Mouse (Mus musculus): Measurements from ENCODE around the gene Ppdpf. TPM values are rescaled to one million over a fixed set of nuclear protein-coding genes. Genes with fewer than 3 reads are reported as not detected.
"Not testable (repeated sequence)": the region's sequence is repeated elsewhere in the genome, so short reads cannot be mapped to it uniquely, and the experiment has no call there.

Ppdpf gene
- total and polyA plus RNA-seq, 2 experiments from 2014 or later, result 300 to 347 TPM

DNA sequence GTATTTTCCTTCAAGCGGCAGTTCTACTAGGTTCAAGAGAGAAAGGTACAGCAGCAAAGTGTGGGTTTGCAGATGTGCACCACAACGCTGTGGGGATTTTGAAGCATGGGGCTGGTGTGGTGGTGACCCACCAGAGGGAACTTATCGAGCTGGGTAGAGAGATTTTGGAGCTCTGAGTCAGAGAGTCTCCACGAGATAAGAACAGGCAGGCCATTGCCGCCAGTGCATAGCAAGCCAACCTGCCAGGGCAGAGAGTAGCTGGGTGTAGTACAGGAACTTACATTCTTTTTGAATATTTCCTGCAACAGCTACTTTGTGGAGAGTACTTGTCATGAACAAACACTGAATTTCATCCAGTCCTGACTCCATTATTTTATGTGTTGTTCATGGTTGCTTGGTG is 8.6 kb upstream of the Ppdpf start:
- H3K36me3 ChIP-seq (ENCODE audit: insufficient read depth, low read length), result no peaks in the 10 kb centered on the region
- H3K4me1 ChIP-seq (ENCODE audit: insufficient read depth, low read length), result no peaks in the 10 kb centered on the region
- H3K27me3 ChIP-seq (ENCODE audit: insufficient read depth, low read length), result no peaks in the 10 kb centered on the region
- H3K4me3 ChIP-seq (ENCODE audit: low read length), result no peak overlapping the region
- DNase-seq (ENCODE audit: low spot score) (no peak), ATAC-seq (no peak)
- no peak overlapping the region for H3K9ac ChIP-seq (replicated peaks; ENCODE audit: low read length)
- no peak for TF ChIP-seq CTCF (IDR thresholded peaks at IDR 0.05; ENCODE audit: low read depth)
- H3K9me3 ChIP-seq (ENCODE audit: low read length), result no peaks in the 10 kb centered on the region
- H3K27ac ChIP-seq, result no peak overlapping the region
- 89% methylated on average over 5 of the region's 5 CpGs for WGBS
- H3K4me2 ChIP-seq (ENCODE audit: low read depth, low read length), result no peak overlapping the region

DNA sequence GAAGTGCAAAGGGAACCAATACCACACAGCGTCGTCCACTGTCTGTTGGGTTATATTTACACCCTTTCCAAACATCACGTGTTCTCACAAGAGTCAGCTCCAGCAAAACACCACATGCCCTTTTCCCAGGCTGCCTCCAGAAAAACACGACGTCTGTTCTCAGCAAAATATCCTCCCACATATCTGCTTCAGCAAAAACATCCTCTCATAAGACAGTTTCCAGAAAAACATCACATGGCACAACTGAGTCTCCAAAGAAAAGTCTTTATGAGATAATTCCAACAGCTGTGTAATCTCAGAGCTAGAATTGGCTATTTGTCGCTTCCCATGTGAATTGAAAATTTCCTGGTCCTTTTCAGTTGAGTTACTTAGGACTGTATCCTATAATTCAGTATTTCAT is 6.1 kb upstream of the Ppdpf start:
- Histone ChIP-seq H3K27me3 (ENCODE audit: insufficient read depth, low read length) (no peaks in the 10 kb centered on the region), H3K4me3 (ENCODE audit: low read length) (no peak overlapping the region), H3K27ac (no peak overlapping the region), H3K36me3 (ENCODE audit: insufficient read depth, low read length) (no peaks in the 10 kb centered on the region), H3K4me2 (ENCODE audit: low read depth, low read length) (no peak overlapping the region), H3K4me1 (ENCODE audit: insufficient read depth, low read length) (no peaks in the 10 kb centered on the region), H3K9me3 (ENCODE audit: low read length) (no peaks in the 10 kb centered on the region), H3K9ac (replicated peaks; ENCODE audit: low read length) (no peak overlapping the region)
- TF ChIP-seq CTCF (IDR thresholded peaks at IDR 0.05; ENCODE audit: low read depth), result no peak
- ATAC-seq, result no peak
- WGBS, result 83% methylated on average over 6 of the region's 6 CpGs
- no peak for DNase-seq (ENCODE audit: low spot score)

DNA sequence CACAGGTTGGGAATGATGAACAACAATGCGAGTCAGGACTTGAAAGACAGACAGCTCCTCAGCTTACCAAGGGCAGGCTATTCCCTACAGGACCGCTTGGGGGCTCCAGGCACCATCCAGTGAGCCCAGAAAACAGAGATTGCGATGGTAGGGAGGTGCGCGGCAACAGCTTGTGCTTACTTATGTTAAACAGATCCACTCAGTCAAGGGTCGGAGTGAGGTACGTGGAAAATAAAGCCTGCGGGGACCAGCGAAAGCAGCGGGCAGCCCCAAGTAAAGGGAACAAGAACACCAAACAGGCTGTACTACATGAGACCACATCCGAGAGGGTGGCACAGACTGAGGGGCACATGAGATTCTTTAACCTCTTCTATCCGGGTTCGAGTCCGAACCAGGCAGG is 412 bp upstream of the Ppdpf start:
- no peaks in the 10 kb centered on the region for H3K9me3 ChIP-seq (ENCODE audit: low read length)

DNA sequence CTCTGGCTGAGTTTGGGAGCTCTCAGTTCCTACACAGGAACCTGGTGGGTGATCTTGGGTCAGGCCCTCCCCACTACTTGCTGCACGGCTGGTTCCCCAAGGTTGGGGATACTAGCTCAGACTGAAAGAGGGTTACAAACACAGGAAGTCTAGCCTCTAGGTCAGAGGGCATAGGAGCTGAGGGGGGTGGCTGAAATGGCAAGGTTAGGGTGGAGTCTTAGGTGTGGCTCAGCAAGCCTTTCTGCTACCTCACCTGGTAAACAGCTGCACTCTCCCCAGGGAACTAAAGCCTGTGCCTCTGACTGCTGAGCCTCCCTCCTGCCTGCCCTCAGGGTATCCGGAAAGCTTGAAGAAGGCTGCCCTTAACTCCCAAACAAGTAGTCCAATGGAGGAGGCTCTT is 1.6 kb downstream of the Ppdpf start:
- 67% methylated on average over 2 of the region's 2 CpGs for WGBS
- TF ChIP-seq CTCF (IDR thresholded peaks at IDR 0.05; ENCODE audit: low read depth), result no peak
- Histone ChIP-seq H3K27me3 (ENCODE audit: insufficient read depth, low read length) (no peaks in the 10 kb centered on the region), H3K9me3 (ENCODE audit: low read length) (no peaks in the 10 kb centered on the region), H3K4me2 (ENCODE audit: low read depth, low read length) (peak overlapping the region; percentile 64), H3K36me3 (ENCODE audit: insufficient read depth, low read length) (no peaks in the 10 kb centered on the region), H3K4me1 (ENCODE audit: insufficient read depth, low read length) (0 out of 2 replicates have a peak, but pooled peaks cover 2% of the 10 kb centered on the region), H3K4me3 (ENCODE audit: low read length) (peak overlapping the region; percentile 11; the same call in 1 of the 2 replicates), H3K9ac (replicated peaks; ENCODE audit: low read length) (no peak overlapping the region), H3K27ac (no peak overlapping the region; the same call in 1 of the 2 replicates)
- DNase-seq (ENCODE audit: low spot score) (no peak), ATAC-seq (no peak)

More for the DNA sequence above, 412 bp upstream of the Ppdpf start:
- TF ChIP-seq CTCF (IDR thresholded peaks at IDR 0.05; ENCODE audit: low read depth), result peak; percentile 98
- H3K4me3 ChIP-seq (ENCODE audit: low read length), result peak overlapping the region; percentile 70
- no peaks in the 10 kb centered on the region for H3K27me3 ChIP-seq (ENCODE audit: insufficient read depth, low read length)
- peak overlapping the region; percentile 98 for H3K27ac ChIP-seq
- ATAC-seq, result peak; percentile 81
- H3K9ac ChIP-seq (replicated peaks; ENCODE audit: low read length), result peak overlapping the region; percentile 91
- under 1% methylated on average over 14 of the region's 14 CpGs for WGBS
- peak; percentile 93 for DNase-seq (ENCODE audit: low spot score)
- peak overlapping the region; percentile 64 for H3K4me2 ChIP-seq (ENCODE audit: low read depth, low read length)
- no peaks in the 10 kb centered on the region for H3K36me3 ChIP-seq (ENCODE audit: insufficient read depth, low read length)
- H3K4me1 ChIP-seq (ENCODE audit: insufficient read depth, low read length), result 0 out of 2 replicates have a peak, but pooled peaks cover 2% of the 10 kb centered on the region

DNA sequence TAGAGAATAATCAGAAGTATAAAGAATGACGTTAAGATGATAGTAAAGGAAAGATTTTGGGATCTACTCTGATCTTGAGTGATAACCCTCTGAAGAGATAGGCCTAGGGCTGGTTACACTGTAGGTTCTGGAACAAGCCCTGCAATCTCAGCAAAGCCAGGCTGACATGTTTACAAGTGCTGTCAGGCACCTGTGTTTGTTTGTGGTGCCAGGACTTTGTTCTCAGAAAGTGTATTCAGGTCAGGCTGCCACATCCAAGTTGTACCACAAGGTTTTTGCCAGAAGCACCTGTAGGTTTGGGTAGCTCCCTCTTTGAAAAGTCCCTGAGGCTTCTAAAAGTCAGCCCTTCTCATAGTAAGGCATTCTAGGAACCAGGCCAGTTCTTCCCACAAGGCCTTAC is 2.3 kb downstream of the Ppdpf start:
- Histone ChIP-seq H3K27me3 (ENCODE audit: insufficient read depth, low read length) (no peaks in the 10 kb centered on the region), H3K27ac (no peak overlapping the region), H3K9me3 (ENCODE audit: low read length) (no peaks in the 10 kb centered on the region), H3K36me3 (ENCODE audit: insufficient read depth, low read length) (no peaks in the 10 kb centered on the region), H3K4me3 (ENCODE audit: low read length) (no peak overlapping the region), H3K4me2 (ENCODE audit: low read depth, low read length) (no peak overlapping the region), H3K4me1 (ENCODE audit: insufficient read depth, low read length) (0 out of 2 replicates have a peak, but pooled peaks cover 2% of the 10 kb centered on the region), H3K9ac (replicated peaks; ENCODE audit: low read length) (no peak overlapping the region)
- ATAC-seq, result no peak
- DNase-seq (ENCODE audit: low spot score), result no peak
- no peak for TF ChIP-seq CTCF (IDR thresholded peaks at IDR 0.05; ENCODE audit: low read depth)
- WGBS, result 94% methylated on average over 1 of the region's 1 CpGs

DNA sequence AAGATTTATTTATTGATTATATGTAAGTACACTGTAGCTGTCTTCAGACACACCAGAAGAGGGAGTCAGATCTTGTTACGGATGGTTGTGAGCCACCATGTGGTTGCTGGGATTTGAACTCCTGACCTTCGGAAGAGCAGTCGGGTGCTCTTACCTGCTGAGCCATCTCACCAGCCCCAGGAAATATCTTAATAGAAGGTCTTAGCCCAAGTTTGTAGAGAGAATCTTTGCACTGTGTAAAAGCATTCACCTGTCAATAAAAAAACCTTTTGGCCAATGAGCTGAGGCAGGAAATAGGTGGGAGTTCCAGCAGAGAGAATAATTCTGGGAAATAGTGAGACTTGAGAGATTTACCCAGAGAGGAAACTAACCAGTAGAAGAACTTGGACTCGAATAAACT is 4.3 kb downstream of the Ppdpf start:
- H3K27ac ChIP-seq; H3K36me3 ChIP-seq (ENCODE audit: insufficient read depth, low read length); H3K9me3 ChIP-seq (ENCODE audit: low read length); H3K9ac ChIP-seq (replicated peaks; ENCODE audit: low read length); DNase-seq (ENCODE audit: low spot score); H3K4me1 ChIP-seq (ENCODE audit: insufficient read depth, low read length); H3K4me3 ChIP-seq (ENCODE audit: low read length); H3K4me2 ChIP-seq (ENCODE audit: low read depth, low read length); H3K27me3 ChIP-seq (ENCODE audit: insufficient read depth, low read length); ATAC-seq: not testable (repeated sequence)
- WGBS, result 83% methylated on average over 4 of the region's 4 CpGs

DNA sequence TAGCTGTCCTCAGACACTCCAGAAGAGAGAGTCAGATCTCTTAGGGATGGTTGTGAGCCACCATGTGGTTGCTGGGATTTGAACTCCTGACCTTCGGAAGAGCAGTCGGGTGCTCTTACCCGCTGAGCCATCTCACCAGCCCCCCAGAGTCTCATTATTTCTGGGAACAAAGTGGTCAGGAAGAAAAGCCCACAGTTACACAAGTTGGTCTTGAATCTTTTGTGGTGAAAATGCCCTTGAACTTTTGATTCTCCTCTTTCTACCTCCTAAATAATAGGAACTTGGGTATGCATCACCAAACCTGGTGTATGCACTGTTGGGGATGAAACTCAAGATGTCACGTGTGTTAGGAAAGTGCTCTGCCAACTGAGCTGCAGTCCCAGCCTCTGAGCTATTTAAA is 4.9 kb downstream of the Ppdpf start:
- ATAC-seq (no peak), DNase-seq (ENCODE audit: low spot score) (no peak)
- Histone ChIP-seq H3K4me1 (ENCODE audit: insufficient read depth, low read length) (0 out of 2 replicates have a peak, but pooled peaks cover 2% of the 10 kb centered on the region), H3K9me3 (ENCODE audit: low read length) (no peaks in the 10 kb centered on the region), H3K36me3 (ENCODE audit: insufficient read depth, low read length) (no peaks in the 10 kb centered on the region), H3K4me3 (ENCODE audit: low read length) (no peak overlapping the region), H3K27me3 (ENCODE audit: insufficient read depth, low read length) (no peaks in the 10 kb centered on the region), H3K4me2 (ENCODE audit: low read depth, low read length) (no peak overlapping the region), H3K9ac (replicated peaks; ENCODE audit: low read length) (no peak overlapping the region), H3K27ac (no peak overlapping the region)
- TF ChIP-seq CTCF (IDR thresholded peaks at IDR 0.05; ENCODE audit: low read depth), result no peak
- WGBS, result 51% methylated on average over 4 of the region's 4 CpGs

Measured in hindbrain, postnatal 0 days (tissue).